Mouse (Mus musculus): ENCODE results near the gene Kcnk16.
"Not testable (repeated sequence)": the region's sequence is repeated elsewhere in the genome, so short reads cannot be mapped to it uniquely, and the experiment has no call there.

The Kcnk16 gene

DNA sequence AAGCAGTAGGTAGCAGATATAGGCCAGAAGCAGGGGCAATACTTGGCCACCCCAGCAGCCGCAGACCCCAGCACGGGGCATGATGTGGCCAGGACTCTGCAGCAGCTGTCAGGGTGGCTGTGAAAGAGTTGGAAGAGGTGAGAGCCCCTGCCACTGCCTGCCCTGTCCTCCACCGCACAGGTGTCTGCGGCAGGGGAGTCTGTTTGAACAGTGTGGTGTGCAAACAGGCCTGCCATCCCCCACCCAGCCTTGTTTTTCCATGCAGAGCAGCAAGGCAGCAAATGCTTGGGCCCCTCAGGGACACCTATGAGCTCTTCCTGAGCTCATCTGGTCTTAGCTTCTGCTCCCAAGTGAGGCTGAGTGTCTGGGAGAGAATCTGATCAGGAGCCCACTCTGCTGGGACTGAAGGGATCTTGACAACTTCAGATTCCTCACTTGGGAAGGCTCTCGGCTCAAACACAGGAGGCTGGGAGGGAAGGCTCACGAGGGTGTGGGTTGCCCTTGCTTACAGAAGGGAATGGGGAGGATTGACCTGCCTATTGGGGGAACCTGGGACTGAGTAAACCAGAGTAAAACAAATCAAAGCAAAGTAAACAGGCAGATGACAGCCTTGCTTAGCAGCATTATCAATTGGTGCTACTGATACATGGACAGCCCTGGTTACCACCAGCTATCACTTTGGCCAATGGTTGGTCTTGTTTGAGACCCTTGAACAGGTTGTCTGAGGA lies at the start of gene Kcnk16:
Gene Kcnk16, minus strand, starts transcription at position 118 of the 728 bp plus-strand sequence.
- no peak for DNase-seq (ENCODE audit: low read depth, low spot score)

GRCm38 (mm10) chr14:20315137-20315536 lies 46.1 kb upstream of the Kcnk16 start:
- DNase-seq (ENCODE audit: low read depth, low spot score) = no peak

DNA sequence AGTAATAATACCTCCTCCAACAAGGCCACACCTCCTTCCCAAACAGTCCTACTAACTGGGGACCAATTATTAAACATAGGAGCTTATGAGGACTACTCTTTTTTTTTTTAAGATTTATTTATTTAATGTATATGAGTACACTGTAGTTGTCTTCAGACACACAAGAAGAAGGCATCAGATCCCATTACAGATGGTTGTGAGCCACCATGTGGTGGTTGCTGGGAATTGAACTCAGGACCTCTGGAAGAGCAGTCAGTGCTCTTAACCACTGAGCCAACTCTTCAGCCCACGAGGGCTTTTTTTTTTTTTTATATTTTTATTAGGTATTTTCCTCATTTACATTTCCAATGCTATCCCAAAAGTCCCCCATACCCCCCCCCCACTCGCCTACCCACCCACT lies 36.1 kb upstream of the Kcnk16 start:
- DNase-seq (ENCODE audit: low read depth, low spot score) = not testable (repeated sequence)

DNA sequence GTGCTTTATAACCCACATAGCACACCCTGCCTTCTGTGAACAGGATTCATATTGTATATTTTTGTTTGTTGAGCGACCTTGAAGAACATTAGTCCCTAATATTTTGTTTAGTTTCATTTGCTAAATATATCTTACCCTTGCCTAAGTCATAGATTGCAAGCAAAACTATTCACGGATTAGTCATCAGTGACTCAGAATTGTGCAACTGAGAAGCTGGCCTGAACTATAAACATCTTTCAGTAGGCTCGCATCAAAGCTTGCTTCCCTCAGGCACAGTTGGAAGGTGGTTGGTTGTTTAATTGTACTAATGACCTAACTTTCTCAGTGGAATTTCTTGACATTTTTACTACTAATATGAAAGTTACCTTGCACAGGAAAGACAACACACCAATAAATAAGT lies 29.1 kb upstream of the Kcnk16 start:
- DNase-seq (ENCODE audit: low read depth, low spot score) = no peak

- DNase-seq (ENCODE audit: low read depth, low spot score) = no peak
These were observed 28.6 kb upstream of the Kcnk16 start for GRCm38 (mm10) chr14:20297616-20298015.

DNA sequence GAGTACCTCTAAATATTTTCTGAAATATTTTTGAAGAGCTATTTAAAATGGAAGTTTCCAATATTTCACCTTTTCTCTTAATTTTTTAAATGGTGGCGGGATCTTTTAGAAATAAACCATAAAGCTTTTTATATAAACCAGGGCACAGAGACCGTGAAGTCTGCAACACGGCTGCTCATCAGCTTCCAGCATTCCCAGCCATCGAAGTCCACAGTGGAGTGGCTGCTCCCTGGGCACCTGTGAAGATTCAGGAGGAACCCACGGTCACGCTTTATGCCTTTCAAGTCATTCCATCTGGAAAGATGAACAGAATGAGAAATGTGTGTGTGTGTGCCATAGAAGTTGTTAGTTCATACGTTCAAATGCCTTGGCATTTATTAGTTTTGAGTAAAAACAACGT lies 25.9 kb upstream of the Kcnk16 start:
- DNase-seq (ENCODE audit: low read depth, low spot score) = no peak

- peak; percentile 95 for DNase-seq (ENCODE audit: low read depth, low spot score)
These were observed 25.3 kb upstream of the Kcnk16 start, which contains the start of gene Nudt13 for GRCm38 (mm10) chr14:20294117-20294892. TSS of gene Nudt13 (plus strand) at chr14:20294697.

DNA sequence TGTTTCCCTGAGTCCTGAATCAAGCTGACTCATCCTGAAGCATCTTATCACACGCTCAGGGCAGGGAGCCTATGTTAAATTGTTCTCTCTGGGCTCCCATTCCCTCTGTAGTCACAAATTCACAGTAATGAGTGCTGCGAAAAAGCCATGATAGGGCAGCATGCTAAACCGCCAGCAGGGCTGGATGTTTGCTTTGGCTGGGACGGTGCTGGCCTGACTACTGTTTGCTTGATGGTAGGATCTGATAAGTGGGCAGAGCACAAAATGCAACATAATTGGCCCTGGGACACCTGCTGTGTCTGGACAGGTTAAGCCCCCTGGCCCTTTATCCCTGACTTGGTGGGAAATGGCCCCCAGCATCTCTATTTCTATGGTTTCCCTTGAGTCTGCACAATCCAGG lies 22.4 kb upstream of the Kcnk16 start:
- no peak for DNase-seq (ENCODE audit: low read depth, low spot score)

DNA sequence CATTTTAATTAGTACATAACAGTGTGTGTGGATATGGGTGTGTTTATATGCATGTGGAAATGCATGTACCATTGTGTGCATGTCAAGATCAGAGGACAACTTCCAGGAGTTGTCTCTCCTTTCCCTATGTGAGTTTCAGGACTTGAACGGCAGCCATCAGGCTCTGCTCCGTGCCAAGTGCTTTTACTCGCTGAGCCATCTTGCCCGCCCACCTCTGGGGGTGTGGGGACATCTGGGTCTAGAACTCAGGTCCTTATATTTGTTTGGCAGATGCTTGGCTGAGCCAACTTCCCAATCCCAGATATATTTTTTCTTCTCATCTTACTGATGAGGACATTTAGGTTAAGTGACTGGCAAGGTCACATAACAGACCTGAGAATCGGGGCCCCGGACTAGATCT lies 578 bp downstream of the Kcnk16 start:
- no peak for DNase-seq (ENCODE audit: low read depth, low spot score)

GRCm38 (mm10) chr14:20262346-20262745 lies 6.7 kb downstream of the Kcnk16 start:
- no peak for DNase-seq (ENCODE audit: low read depth, low spot score)

GRCm38 (mm10) chr14:20258185-20259113 lies 10.6 kb downstream of the Kcnk16 start:
- DNase-seq (ENCODE audit: low read depth, low spot score) = peak; percentile 77

GRCm38 (mm10) chr14:20250237-20251171 lies 18.5 kb downstream of the Kcnk16 start:
- DNase-seq (ENCODE audit: low read depth, low spot score) = no peak

DNA sequence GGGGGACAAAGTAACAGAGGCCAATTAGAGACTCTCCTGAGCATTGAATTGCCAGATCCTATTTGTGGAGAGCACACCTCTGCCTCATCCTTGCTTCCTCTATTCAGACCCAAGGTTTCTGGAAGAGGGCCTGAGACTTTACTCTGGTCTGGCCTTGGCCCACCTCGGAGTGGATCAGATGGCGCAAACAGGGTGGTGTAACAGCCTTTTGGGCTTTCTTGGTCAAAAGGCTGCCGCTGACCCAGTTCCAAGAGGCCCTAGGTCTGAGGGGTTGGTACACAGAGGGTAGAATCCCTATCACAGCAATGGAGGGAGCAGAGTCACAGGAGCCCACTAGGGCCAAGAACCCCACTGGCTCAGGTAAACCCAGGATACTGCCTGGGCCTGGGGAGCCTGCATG lies 21.0 kb downstream of the Kcnk16 start:
- DNase-seq (ENCODE audit: low read depth, low spot score) = no peak

GRCm38 (mm10) chr14:20246811-20247266 lies 22.2 kb downstream of the Kcnk16 start:
- no peak for DNase-seq (ENCODE audit: low read depth, low spot score)

DNA sequence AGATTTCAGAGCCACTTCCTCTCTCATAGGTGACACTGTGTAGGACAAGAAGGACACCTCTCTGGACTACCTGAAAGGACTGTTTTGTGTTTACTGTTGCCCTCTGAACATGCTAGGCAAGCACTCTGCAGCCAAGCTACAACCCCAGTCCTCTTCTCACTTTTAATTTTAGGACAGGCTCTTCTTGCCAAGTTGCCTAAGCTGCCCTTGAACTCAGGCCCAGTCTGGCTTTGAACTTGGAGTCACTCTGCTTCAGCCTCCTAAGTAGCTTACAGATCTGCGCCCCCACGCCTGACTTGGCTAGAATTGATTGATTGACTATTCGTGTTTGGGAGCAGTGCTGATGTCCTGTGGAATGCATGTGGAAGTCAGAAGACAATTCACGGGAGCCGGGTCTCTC lies 23.1 kb downstream of the Kcnk16 start:
- DNase-seq (ENCODE audit: low read depth, low spot score) = no peak

GRCm38 (mm10) chr14:20245318-20245717 lies 23.7 kb downstream of the Kcnk16 start:
- no peak for DNase-seq (ENCODE audit: low read depth, low spot score)

GRCm38 (mm10) chr14:20243158-20243557 lies 25.8 kb downstream of the Kcnk16 start:
- DNase-seq (ENCODE audit: low read depth, low spot score) = no peak

DNA sequence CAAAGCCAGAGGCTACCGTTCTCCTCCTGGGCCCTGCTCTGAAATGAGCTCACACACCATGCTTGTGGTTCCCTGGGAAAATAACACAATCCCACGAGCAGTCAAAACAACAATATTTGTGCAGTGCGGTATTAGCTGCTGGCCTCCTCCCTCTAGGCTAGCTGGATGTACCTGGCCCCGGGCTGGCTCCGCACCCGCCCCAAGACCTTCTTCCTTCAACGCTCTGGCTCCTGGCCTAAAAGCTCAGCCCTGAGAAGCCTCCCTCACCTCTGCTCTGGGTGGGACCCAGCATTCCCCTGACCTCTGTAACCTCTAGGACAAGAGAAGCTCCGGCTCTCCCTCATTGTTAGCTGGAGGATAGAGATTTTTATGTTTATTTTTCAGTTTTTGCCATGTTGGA lies 26.5 kb downstream of the Kcnk16 start:
- DNase-seq (ENCODE audit: low read depth, low spot score) = no peak

- DNase-seq (ENCODE audit: low read depth, low spot score) = peak; percentile 71
These were observed 34.6 kb downstream of the Kcnk16 start for GRCm38 (mm10) chr14:20234403-20234802.
